Mouse (Mus musculus) forebrain, embryonic 11.5 days (tissue): ENCODE data around the gene Pirt. TPM values are rescaled to one million over a fixed set of nuclear protein-coding genes. Genes with fewer than 3 reads are reported as not detected.

Experiments used
- ATAC-seq: fragments of 200-750 bp; cut with Nextera tagmentation; replicated peaks from 2 replicates; pipeline ENCODE4 v1.8.0; 2017; ENCODE audit warnings: moderate TSS enrichment; ENCODE audit not compliant: low FRiP score
- DNase-seq: peaks from one replicate; pipeline ENCODE4 v3.0.0-alpha.2; 2017; ENCODE audit warnings: low spot score
- H3K27ac ChIP-seq: fragments of 300-500 bp; sonication (generic); 2 replicates; pipeline ENCODE4 v1.5.1; 2014; ENCODE audit warnings: low read depth, low read length
- H3K27me3 ChIP-seq: fragments of 300-500 bp; sonication (generic); 2 replicates; pipeline ENCODE4 v1.6.1; 2014; ENCODE audit warnings: mild to moderate bottlenecking, low read length, mixed read lengths; ENCODE audit not compliant: control insufficient read depth, insufficient read depth
- H3K36me3 ChIP-seq: fragments of 300-500 bp; sonication (generic); 2 replicates; pipeline ENCODE4 v1.6.1; 2014; ENCODE audit warnings: mild to moderate bottlenecking, low read length, moderate library complexity, mixed read lengths; ENCODE audit not compliant: control insufficient read depth, insufficient read depth
- H3K4me1 ChIP-seq: fragments of 300-500 bp; sonication (generic); replicated peaks from 2 replicates; pipeline ENCODE4 v1.6.1; 2014; ENCODE audit warnings: low read length, mixed read lengths; ENCODE audit not compliant: control insufficient read depth, insufficient read depth
- H3K4me2 ChIP-seq: fragments of 300-500 bp; sonication (generic); 2 replicates; pipeline ENCODE4 v1.6.1; 2014; ENCODE audit warnings: low read depth, mild to moderate bottlenecking, low read length, moderate library complexity, mixed read lengths; ENCODE audit not compliant: severe bottlenecking
- H3K4me3 ChIP-seq: fragments of 300-500 bp; sonication (generic); 2 replicates; pipeline ENCODE4 v1.5.1; 2014; ENCODE audit warnings: low read depth, low read length
- H3K9ac ChIP-seq: fragments of 300-500 bp; sonication (generic); 2 replicates; pipeline ENCODE4 v1.6.1; 2014; ENCODE audit warnings: low read length
- H3K9me3 ChIP-seq: fragments of 300-500 bp; sonication (generic); 2 replicates; pipeline ENCODE4 v1.6.1; 2016; ENCODE audit warnings: low read length, mixed read lengths; ENCODE audit not compliant: control insufficient read depth
- WGBS: fragments of 180-500 bp; shearing (Covaris S2); extraction: QIAGEN DNeasy Blood & Tissue Kit; methylation state at CpG from one replicate; pipeline ENCODE4 v1.1.7; 2014; 5-methylcytosine and 5-hydroxymethylcytosine counted together
- polyA plus RNA-seq: library from polyadenylated mRNA; unstranded; fragments of >200 nt; fragmentation: Nextera tagmentation; extraction: Ambion mirVana; gene quantifications from 2 replicates; pipeline ENCODE4 v1.2.1, GENCODE M21; 2014

Gene Pirt
- polyA plus RNA-seq, 1 experiment from 2014 or later = 0.43 TPM

- Histone ChIP-seq H3K27me3 (no peaks in the 10 kb centered on the region), H3K27ac (no peak overlapping the region), H3K4me2 (no peak overlapping the region), H3K36me3 (no peaks in the 10 kb centered on the region), H3K4me3 (no peak overlapping the region), H3K9me3 (no peaks in the 10 kb centered on the region), H3K4me1 (no peaks in the 10 kb centered on the region), H3K9ac (no peak overlapping the region)
- 93% methylated on average over 1 of the region's 1 CpGs for WGBS
- ATAC-seq (no peak), DNase-seq (no peak)
Observed at GRCm38 (mm10) chr11:66963462-66963861, 51.7 kb downstream of the Pirt start.

- ATAC-seq (no peak), DNase-seq (no peak)
- no peaks in the 10 kb centered on the region for H3K9me3 ChIP-seq
- H3K4me1 ChIP-seq = no peaks in the 10 kb centered on the region
- WGBS = 25% methylated on average over 7 of the region's 7 CpGs
- no peak overlapping the region for H3K9ac ChIP-seq
- no peak overlapping the region for H3K27ac ChIP-seq
- H3K4me3 ChIP-seq = no peak overlapping the region
- H3K27me3 ChIP-seq = no peaks in the 10 kb centered on the region
- no peaks in the 10 kb centered on the region for H3K36me3 ChIP-seq
- no peak overlapping the region for H3K4me2 ChIP-seq
Observed at GRCm38 (mm10) chr11:66966500-66967116, 54.8 kb downstream of the Pirt start.

GRCm38 (mm10) chr11:66968575-66968974 is 56.8 kb downstream of the Pirt start:
- DNase-seq (no peak), ATAC-seq (no peak)
- no peaks in the 10 kb centered on the region for H3K27me3 ChIP-seq
- no peaks in the 10 kb centered on the region for H3K9me3 ChIP-seq
- no peak overlapping the region for H3K4me3 ChIP-seq
- H3K4me1 ChIP-seq = no peaks in the 10 kb centered on the region
- no peak overlapping the region for H3K4me2 ChIP-seq
- H3K9ac ChIP-seq = no peak overlapping the region
- 63% methylated on average over 1 of the region's 1 CpGs for WGBS
- no peak overlapping the region for H3K27ac ChIP-seq
- no peaks in the 10 kb centered on the region for H3K36me3 ChIP-seq

GRCm38 (mm10) chr11:66973507-66973906 is 61.7 kb downstream of the Pirt start:
- Histone ChIP-seq H3K4me1 (no peaks in the 10 kb centered on the region), H3K4me2 (no peak overlapping the region), H3K27me3 (no peaks in the 10 kb centered on the region), H3K9ac (no peak overlapping the region), H3K36me3 (no peaks in the 10 kb centered on the region), H3K9me3 (no peaks in the 10 kb centered on the region; the same call in 1 of the 2 replicates), H3K27ac (no peak overlapping the region), H3K4me3 (no peak overlapping the region)
- ATAC-seq = no peak
- no peak for DNase-seq
- WGBS = 81% methylated on average over 3 of the region's 3 CpGs

- no peak for ATAC-seq
Observed at GRCm38 (mm10) chr11:66975606-66976330, 64.0 kb downstream of the Pirt start.

More at GRCm38 (mm10) chr11:66975606-66976330, 64.0 kb downstream of the Pirt start:
- Histone ChIP-seq H3K27ac (no peak overlapping the region), H3K4me3 (no peak overlapping the region), H3K9me3 (no peaks in the 10 kb centered on the region; the same call in 1 of the 2 replicates), H3K27me3 (no peaks in the 10 kb centered on the region), H3K9ac (no peak overlapping the region), H3K4me2 (no peak overlapping the region), H3K4me1 (no peaks in the 10 kb centered on the region), H3K36me3 (no peaks in the 10 kb centered on the region)
- WGBS = 88% methylated on average over 7 of the region's 7 CpGs
- DNase-seq = no peak

Other genes starting within 250 kb of the Pirt start
- gene Tmem238l, start 44.7 kb downstream of the Pirt start, polyA plus RNA-seq = not detected in 2 replicates
- gene Tmem220, start 113.2 kb downstream of the Pirt start, polyA plus RNA-seq = 0.49 and 1.3 TPM in 2 replicates
- 30.7 and 31.9 TPM in 2 replicates for gene Adprm, start 140.6 kb downstream of the Pirt start, polyA plus RNA-seq
- 19.7 and 21.9 TPM in 2 replicates for gene Sco1, start 140.7 kb downstream of the Pirt start, polyA plus RNA-seq
- 0.48 and 0.59 TPM in 2 replicates for gene Myh3, start 166.3 kb downstream of the Pirt start, polyA plus RNA-seq